Mouse (Mus musculus) hindbrain, embryonic 16.5 days (tissue): ENCODE data around the gene A4galt. TPM values are rescaled to one million over a fixed set of nuclear protein-coding genes. Genes with fewer than 3 reads are reported as not detected.

Experiments used
- ATAC-seq: fragments of 200-750 bp; cut with Nextera tagmentation; 2 replicates; pipeline ENCODE4 v1.8.0; 2017; ENCODE audit warnings: moderate TSS enrichment, moderate library complexity
- H3K27ac ChIP-seq: fragments of 300-500 bp; sonication (generic); 2 replicates; pipeline ENCODE4 v1.5.1; 2014; ENCODE audit warnings: low read depth, mild to moderate bottlenecking, control low read depth, low read length, moderate library complexity
- H3K27me3 ChIP-seq: fragments of 300-500 bp; sonication (generic); replicated peaks from 2 replicates; pipeline ENCODE4 v1.6.1; 2014; ENCODE audit warnings: low read length; ENCODE audit not compliant: control insufficient read depth, insufficient read depth
- H3K36me3 ChIP-seq: fragments of 300-500 bp; sonication (generic); 2 replicates; pipeline ENCODE4 v1.6.1; 2014; ENCODE audit warnings: mild to moderate bottlenecking, low read length, moderate library complexity, mixed read lengths; ENCODE audit not compliant: control insufficient read depth, insufficient read depth
- H3K4me1 ChIP-seq: fragments of 300-500 bp; sonication (generic); 2 replicates; pipeline ENCODE4 v1.6.1; 2014; ENCODE audit warnings: low read depth, low read length; ENCODE audit not compliant: control insufficient read depth, insufficient read depth
- H3K4me2 ChIP-seq: fragments of 300-500 bp; sonication (generic); 2 replicates; pipeline ENCODE4 v1.6.1; 2014; ENCODE audit warnings: mild to moderate bottlenecking, low read length, control low read depth, moderate library complexity
- H3K4me3 ChIP-seq: fragments of 300-500 bp; sonication (generic); 2 replicates; pipeline ENCODE4 v1.5.1; 2014; ENCODE audit warnings: mild to moderate bottlenecking, low read length, control low read depth, moderate library complexity
- H3K9ac ChIP-seq: fragments of 300-500 bp; sonication (generic); 2 replicates; pipeline ENCODE4 v1.6.1; 2014; ENCODE audit warnings: low read depth, mild to moderate bottlenecking, control low read depth, low read length, moderate library complexity
- H3K9me3 ChIP-seq: fragments of 300-500 bp; sonication (generic); 2 replicates; pipeline ENCODE4 v1.6.1; 2014; ENCODE audit warnings: mild to moderate bottlenecking, low read length, moderate library complexity; ENCODE audit not compliant: control insufficient read depth
- WGBS: fragments of 180-500 bp; shearing (Covaris S2); extraction: QIAGEN DNeasy Blood & Tissue Kit; methylation state at CpG from one replicate; pipeline ENCODE4 v1.1.7; 2014; 5-methylcytosine and 5-hydroxymethylcytosine counted together
- polyA plus RNA-seq: library from polyadenylated mRNA; unstranded; fragments of >200 nt; fragmentation: Nextera tagmentation; extraction: Ambion mirVana; gene quantifications from 2 replicates; pipeline ENCODE4 v1.2.1, GENCODE M21; 2015

A4galt gene
- polyA plus RNA-seq, 1 experiment from 2014 or later, result 4.9 TPM

GRCm38 (mm10) chr15:83202412-83202811 lies 49.2 kb downstream of the A4galt start:
- H3K27ac ChIP-seq, result no peak overlapping the region
- H3K36me3 ChIP-seq, result no peaks in the 10 kb centered on the region
- WGBS, result 57% methylated on average over 4 of the region's 4 CpGs
- no peak for ATAC-seq
- no peaks in the 10 kb centered on the region for H3K9me3 ChIP-seq
- no peak overlapping the region for H3K9ac ChIP-seq
- H3K4me3 ChIP-seq, result no peak overlapping the region
- no peak overlapping the region for H3K4me2 ChIP-seq
- no peaks in the 10 kb centered on the region for H3K27me3 ChIP-seq
- no peaks in the 10 kb centered on the region for H3K4me1 ChIP-seq

- 95% methylated on average over 4 of the region's 4 CpGs for WGBS
These were observed 58.2 kb downstream of the A4galt start for GRCm38 (mm10) chr15:83193413-83193812.

GRCm38 (mm10) chr15:83182351-83182750 lies 69.2 kb downstream of the A4galt start:
- no peak overlapping the region; the same call in 1 of the 2 replicates for H3K9ac ChIP-seq
- no peak overlapping the region for H3K4me3 ChIP-seq
- no peaks in the 10 kb centered on the region for H3K4me1 ChIP-seq
- no peaks in the 10 kb centered on the region for H3K36me3 ChIP-seq
- H3K27me3 ChIP-seq, result no peaks in the 10 kb centered on the region
- H3K4me2 ChIP-seq, result no peak overlapping the region
- no peaks in the 10 kb centered on the region for H3K9me3 ChIP-seq
- no peak overlapping the region for H3K27ac ChIP-seq
- ATAC-seq, result no peak
- 68% methylated on average over 5 of the region's 5 CpGs for WGBS

More at GRCm38 (mm10) chr15:83193413-83193812, 58.2 kb downstream of the A4galt start:
- H3K4me1 ChIP-seq, result no peaks in the 10 kb centered on the region
- no peak overlapping the region for H3K4me2 ChIP-seq
- H3K27ac ChIP-seq, result no peak overlapping the region
- H3K4me3 ChIP-seq, result no peak overlapping the region
- H3K27me3 ChIP-seq, result no peaks in the 10 kb centered on the region
- H3K9me3 ChIP-seq, result no peaks in the 10 kb centered on the region
- no peak overlapping the region for H3K9ac ChIP-seq
- no peaks in the 10 kb centered on the region for H3K36me3 ChIP-seq
- ATAC-seq, result no peak

- Histone ChIP-seq H3K27ac (no peak overlapping the region), H3K9ac (no peak overlapping the region; the same call in 1 of the 2 replicates), H3K4me2 (no peak overlapping the region), H3K4me3 (no peak overlapping the region), H3K9me3 (no peaks in the 10 kb centered on the region), H3K36me3 (no peaks in the 10 kb centered on the region), H3K27me3 (no peaks in the 10 kb centered on the region), H3K4me1 (no peaks in the 10 kb centered on the region)
- WGBS, result 50% methylated on average over 4 of the region's 4 CpGs
- ATAC-seq, result no peak
These were observed 69.7 kb downstream of the A4galt start for GRCm38 (mm10) chr15:83181800-83182330.

GRCm38 (mm10) chr15:83180004-83180403 lies 71.6 kb downstream of the A4galt start:
- Histone ChIP-seq H3K9ac (no peak overlapping the region), H3K4me1 (no peaks in the 10 kb centered on the region), H3K9me3 (no peaks in the 10 kb centered on the region), H3K4me3 (no peak overlapping the region), H3K27me3 (no peaks in the 10 kb centered on the region), H3K4me2 (no peak overlapping the region), H3K36me3 (no peaks in the 10 kb centered on the region), H3K27ac (no peak overlapping the region)
- ATAC-seq, result no peak
- 84% methylated on average over 6 of the region's 6 CpGs for WGBS

Other genes with a start within 250 kb of the A4galt start
- gene Nfam1, start 218.5 kb downstream of the A4galt start, polyA plus RNA-seq, result 2.2 and 2.5 TPM in 2 replicates
- 34.2 and 36.4 TPM in 2 replicates for gene Serhl, start 162.3 kb downstream of the A4galt start, polyA plus RNA-seq
- gene Rrp7a, start 129.0 kb downstream of the A4galt start, polyA plus RNA-seq, result 78.2 and 93.9 TPM in 2 replicates
- gene Poldip3, start 102.4 kb downstream of the A4galt start, polyA plus RNA-seq, result 122 and 134 TPM in 2 replicates
- 130 and 163 TPM in 2 replicates for gene Cyb5r3, start 79.2 kb downstream of the A4galt start, polyA plus RNA-seq
- gene Arfgap3, start 98.5 kb upstream of the A4galt start, polyA plus RNA-seq, result 39.4 and 43.3 TPM in 2 replicates
- gene Pacsin2, start 212.8 kb upstream of the A4galt start, polyA plus RNA-seq, result 26.9 and 32.1 TPM in 2 replicates